Mouse (Mus musculus): ENCODE results near the gene Kcnab1.
A peak's percentile ranks its signal among the peaks of the same experiment; 100 is the strongest.
"Not testable (repeated sequence)": the region's sequence is repeated elsewhere in the genome, so short reads cannot be mapped to it uniquely, and the experiment has no call there.

Kcnab1 gene

DNA sequence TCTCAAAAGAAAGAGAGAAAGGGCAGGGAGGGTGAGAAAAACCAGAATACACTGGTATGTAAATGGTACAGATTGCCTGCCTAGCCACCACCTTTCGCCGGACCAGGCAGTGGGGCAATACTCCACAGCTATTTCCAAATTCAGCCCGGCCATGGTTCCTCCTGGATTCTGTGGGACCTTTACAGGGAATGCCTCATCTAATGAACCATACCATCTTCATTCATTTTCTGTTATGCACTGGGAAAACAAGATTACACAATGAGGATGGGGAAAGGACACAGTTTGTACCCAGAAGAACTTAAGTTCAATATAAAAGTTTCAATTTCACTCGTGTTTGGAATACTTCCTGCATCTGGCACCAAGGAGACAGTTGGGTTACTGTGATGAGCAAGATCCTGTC is 263.4 kb downstream of the Kcnab1 start:
- DNase-seq = no peak

DNA sequence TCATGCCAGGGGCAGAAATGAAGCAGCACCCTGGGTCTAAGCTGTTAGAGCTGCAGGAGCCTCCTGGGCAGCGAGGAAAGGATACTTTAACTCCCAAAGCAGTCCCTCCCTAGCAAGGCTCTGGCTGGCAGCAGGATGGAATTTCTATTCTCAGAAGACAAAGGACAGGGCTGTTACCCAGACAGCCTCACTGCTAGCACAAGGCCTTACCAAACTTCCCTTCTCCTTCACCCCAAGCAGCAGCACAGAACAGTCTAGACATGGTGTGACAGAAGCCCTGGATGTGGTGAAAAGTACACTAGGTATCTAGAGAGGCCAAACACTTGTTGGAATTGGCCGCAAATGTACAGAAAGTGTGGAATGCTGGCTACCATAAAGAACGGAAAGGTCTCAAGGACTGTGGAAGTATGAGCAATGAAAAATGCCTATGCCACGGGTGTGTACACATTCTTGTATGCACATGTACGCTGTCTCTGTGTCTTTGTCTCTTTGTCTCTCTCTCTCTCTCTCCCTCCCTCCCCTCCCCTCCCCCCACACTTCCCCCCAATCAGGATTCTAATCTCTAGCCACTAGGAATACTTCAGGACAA is 264.5 kb downstream of the Kcnab1 start:
- DNase-seq = no peak

- no peak for DNase-seq
Observed at GRCm38 (mm10) chr3:65374729-65375128, 265.5 kb downstream of the Kcnab1 start.

DNA sequence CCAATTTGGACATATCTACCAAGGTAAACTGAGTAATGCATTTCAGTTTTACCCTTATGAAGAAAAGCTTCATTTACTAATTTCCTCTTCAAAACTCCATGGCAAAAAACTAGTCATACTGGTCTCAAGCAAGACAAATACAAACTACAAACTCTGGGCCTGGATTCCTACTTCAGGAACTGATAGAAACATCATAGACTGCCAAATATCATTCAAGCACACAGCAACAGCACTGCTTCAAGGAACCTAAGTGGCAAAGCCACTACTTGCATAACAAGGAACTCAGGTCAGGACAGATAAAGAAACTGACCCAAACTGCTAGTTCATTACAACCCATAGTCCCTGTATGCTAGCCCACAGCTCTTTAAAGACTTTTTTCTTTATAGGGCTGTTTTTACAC is 269.5 kb downstream of the Kcnab1 start:
- DNase-seq = no peak

DNA sequence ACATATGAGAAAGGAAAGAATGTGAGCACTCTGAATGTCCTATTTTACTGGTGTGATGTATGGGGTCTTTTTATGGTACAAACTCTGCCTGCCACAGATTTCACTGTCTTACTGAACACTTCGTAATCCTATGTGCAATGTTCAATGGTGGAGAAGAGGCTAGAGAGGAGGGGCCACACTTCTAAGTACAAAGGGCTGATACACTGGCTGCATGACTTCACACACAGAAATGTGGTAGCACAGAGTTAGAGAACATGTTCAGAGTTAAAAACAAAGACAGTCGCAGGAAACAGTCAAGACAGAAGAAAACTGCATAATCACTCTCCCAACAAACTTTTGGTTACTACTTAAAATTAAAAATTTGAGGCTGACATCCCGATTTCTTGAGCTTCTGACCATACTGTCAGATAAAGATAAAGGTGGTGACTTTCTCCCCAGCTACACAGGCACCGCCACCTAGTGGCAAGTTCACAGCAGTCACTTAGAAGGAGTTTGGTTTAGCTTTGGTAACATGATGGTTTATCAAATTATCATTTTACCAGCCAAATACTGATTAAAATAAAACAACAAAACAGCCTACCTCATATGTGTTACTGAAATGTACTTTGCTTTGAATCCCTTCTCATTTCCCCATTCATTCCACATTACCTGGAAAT is 270.8 kb downstream of the Kcnab1 start:
- DNase-seq = peak in 1 of 2 experiments; percentile 44

GRCm38 (mm10) chr3:65381094-65381493 is 271.9 kb downstream of the Kcnab1 start:
- DNase-seq = no peak

DNA sequence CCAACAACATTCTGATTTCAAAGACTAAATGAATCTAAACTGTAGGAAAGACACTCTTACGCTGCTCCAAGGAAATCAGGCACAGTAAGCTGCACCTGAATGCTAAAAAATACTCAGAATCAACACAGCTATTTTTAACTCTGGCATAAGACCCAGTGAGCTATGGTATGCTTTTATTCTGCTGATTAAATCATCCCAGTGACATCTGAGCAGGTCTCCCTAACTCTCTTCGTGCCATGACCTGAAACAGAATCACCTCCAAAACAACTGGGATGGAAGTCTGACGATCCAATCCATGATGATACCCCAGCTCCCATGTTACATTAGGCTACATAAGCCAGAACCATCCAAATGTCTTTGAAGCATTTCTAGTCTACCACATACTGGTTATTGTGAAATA is 275.2 kb downstream of the Kcnab1 start:
- DNase-seq = no peak

DNA sequence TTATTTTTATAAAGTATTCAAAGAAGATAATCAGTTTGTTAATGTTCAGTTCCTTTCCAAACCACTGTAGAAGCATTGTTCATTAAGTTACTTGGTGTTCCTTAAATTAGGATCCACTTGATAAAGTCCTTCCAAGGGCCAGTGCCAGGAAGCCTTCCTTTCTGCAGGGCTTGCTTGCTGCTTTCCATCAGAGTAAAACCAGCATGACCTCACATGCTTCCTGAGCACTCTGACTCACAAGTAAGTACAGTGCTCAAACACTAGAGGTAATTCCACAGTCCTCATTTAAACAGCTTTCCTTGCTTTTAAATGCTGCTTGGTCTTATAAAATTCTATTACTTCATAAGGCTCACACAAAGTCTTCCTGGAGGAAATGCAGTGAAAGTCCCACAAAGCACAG is 276.6 kb downstream of the Kcnab1 start:
- DNase-seq = no peak

GRCm38 (mm10) chr3:65391222-65391783 is 282.1 kb downstream of the Kcnab1 start:
- DNase-seq = no peak

DNA sequence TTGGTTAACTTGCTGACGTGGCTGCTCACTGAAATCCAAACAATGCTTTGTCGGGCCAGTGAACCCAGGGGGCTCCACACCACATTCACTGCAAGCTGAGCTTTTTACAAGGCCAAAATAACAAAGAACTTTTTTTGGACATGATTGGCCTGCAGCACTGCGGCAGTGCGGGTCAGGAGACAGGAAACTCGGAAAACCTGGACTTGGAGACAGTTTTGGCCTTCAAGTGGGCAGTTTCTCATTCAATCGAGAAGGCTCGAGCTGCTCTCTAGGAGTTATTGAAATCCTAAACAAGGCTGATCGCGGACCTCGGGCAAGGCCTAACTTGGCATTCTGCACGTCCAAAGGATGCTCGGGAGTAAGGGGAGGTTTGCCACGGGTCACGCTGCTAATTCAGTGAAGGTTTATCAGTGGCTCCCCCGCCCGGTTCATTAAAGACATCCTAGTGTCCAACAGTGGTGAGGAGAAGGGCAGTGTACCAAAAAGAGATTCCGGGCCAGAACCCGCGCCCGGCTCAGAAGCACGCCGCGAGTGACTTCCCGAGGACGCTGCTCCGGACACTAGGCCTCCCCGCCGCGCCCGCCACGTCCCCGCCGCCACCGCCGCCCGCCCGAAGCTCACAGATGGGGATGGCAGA is 282.7 kb downstream of the Kcnab1 start:
- DNase-seq = no peak

GRCm38 (mm10) chr3:65392421-65392817 is 283.2 kb downstream of the Kcnab1 start, which contains the start of gene Ssr3:
Ssr3 (minus strand) TSS chr3:65392623.
- peak; percentile 89 to 90 for DNase-seq

- DNase-seq = not testable (repeated sequence)
Observed at GRCm38 (mm10) chr3:65395111-65395510, 285.9 kb downstream of the Kcnab1 start.

- DNase-seq = no peak
Observed at GRCm38 (mm10) chr3:65396835-65397504, 287.8 kb downstream of the Kcnab1 start.

DNA sequence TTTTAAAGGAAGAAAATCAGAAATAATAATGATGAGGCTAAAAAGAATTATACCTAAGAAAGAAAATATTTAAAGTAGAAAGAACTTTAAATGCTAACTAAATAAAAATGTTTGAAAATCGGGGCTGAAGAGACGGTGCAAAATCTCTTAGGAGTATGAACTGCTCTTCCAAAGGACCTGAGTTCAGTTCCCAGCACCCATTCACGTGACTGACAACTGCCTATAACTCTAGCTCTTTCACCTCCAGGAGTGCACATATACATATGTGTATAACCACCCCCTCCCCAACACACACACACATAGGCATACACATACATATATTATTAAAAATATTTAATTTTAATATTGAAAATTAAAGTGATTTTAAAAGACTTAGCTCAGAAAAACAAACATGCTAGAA is 288.4 kb downstream of the Kcnab1 start:
- no peak for DNase-seq

- no peak for DNase-seq
Observed at GRCm38 (mm10) chr3:65405781-65406180, 296.6 kb downstream of the Kcnab1 start.

DNA sequence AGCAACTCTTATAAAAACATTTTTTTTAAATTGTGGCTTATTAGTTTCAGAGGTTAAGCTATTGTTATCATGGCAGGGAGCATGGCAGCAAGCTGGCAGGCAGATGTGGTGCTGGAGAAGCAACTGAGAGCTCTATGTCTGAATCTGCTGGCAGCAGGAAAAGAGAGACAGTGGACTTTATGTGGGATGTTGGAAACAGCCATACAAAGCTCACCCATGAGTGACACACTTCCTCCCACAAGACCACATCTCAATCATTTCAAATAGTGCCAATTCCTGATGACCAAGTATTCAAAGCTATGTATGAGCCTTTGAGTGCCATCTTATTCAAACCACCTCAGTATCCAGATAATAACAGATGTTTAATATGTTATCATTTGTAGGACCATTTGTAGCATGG is 298.7 kb downstream of the Kcnab1 start:
- no peak for DNase-seq

- no peak for DNase-seq
Observed at GRCm38 (mm10) chr3:65416571-65416970, 307.4 kb downstream of the Kcnab1 start.

- no peak for DNase-seq
Observed at GRCm38 (mm10) chr3:65417913-65418594, 308.9 kb downstream of the Kcnab1 start.

- no peak for DNase-seq
Observed at GRCm38 (mm10) chr3:65419706-65420105, 310.5 kb downstream of the Kcnab1 start.

Measured in spleen, adult 18-20 months (tissue).